Comparison of ENCODE assay signal across 8 mouse cellular contexts in genomic region chr11:33199906-33200763, GRCm38 (mm10). TPM values are rescaled to one million over a fixed set of nuclear protein-coding genes. Genes with fewer than 3 reads are reported as not detected.
A peak's percentile ranks its signal among the peaks of the same experiment; 100 is the strongest.
DNase-seq lines count a peak whose midpoint lies in the region; ATAC-seq lines count a peak whose summit lies in the region.
"Had no signal": no experiment of that assay in that cellular context is flagged by ENCODE, and none has a peak within 500 bp of the region (broad histone marks: within the 10 kb centered on the region; RNA-seq: fewer than 3 reads in every experiment).

No protein-coding gene starts in this region.

- no peak for ATAC-seq in embryonic facial prominence, embryonic 14.5 days (ENCODE audit: low read depth)
- no peak for ATAC-seq in intestine, embryonic 15.5 days
- ATAC-seq in midbrain, embryonic 14.5 days (ENCODE audit: low FRiP score, low TSS enrichment): no peak

- peak; percentile 40 for DNase-seq in thymus, postnatal 4 days
- DNase-seq in thymus, postnatal 0 days (ENCODE audit: low spot score): no peak
- no peak for DNase-seq in embryonic facial prominence, embryonic 14.5 days (ENCODE audit: low spot score)
- peak; percentile 58 for DNase-seq in midbrain, embryonic 14.5 days
- no peak for DNase-seq in thymus, postnatal 10 days (ENCODE audit: low spot score in 2 of 2)
- no peak for DNase-seq in frontal cortex, adult 2 months (ENCODE audit: extremely low spot score in 1 of 2, low spot score in 1 of 2)

- H3K4me1 ChIP-seq in embryonic facial prominence, embryonic 14.5 days (ENCODE audit: control insufficient read depth, insufficient read depth, low read length): peaks cover 18% of the 10 kb centered on the region
- H3K4me1 ChIP-seq in intestine, embryonic 15.5 days (replicated peaks): peaks cover 32% of the 10 kb centered on the region
- peaks cover 20% of the 10 kb centered on the region; the same call in 1 of the 2 replicates for H3K4me1 ChIP-seq in midbrain, embryonic 14.5 days (ENCODE audit: control insufficient read depth, insufficient read depth, low read length)

- H3K4me2 ChIP-seq in embryonic facial prominence, embryonic 14.5 days (ENCODE audit: low read depth, low read length): peak overlapping the region; percentile 59
- peak overlapping the region; percentile 57 for H3K4me2 ChIP-seq in intestine, embryonic 15.5 days (replicated peaks)
- peak overlapping the region; percentile 49 for H3K4me2 ChIP-seq in midbrain, embryonic 14.5 days (ENCODE audit: low read length)

- H3K4me3 ChIP-seq in embryonic facial prominence, embryonic 14.5 days (ENCODE audit: low read depth, low read length): peak overlapping the region; percentile 35
- peak overlapping the region; percentile 30 for H3K4me3 ChIP-seq in intestine, embryonic 15.5 days (replicated peaks)
- H3K4me3 ChIP-seq in midbrain, embryonic 14.5 days (replicated peaks; ENCODE audit: low read depth, low read length): peak overlapping the region; percentile 23

- no peak overlapping the region; the same call in 1 of the 2 replicates for H3K9ac ChIP-seq in embryonic facial prominence, embryonic 14.5 days (ENCODE audit: low read depth, low read length)
- H3K9ac ChIP-seq in intestine, embryonic 15.5 days: no peak overlapping the region
- H3K9ac ChIP-seq in midbrain, embryonic 14.5 days (replicated peaks; ENCODE audit: low read length): no peak overlapping the region

- H3K36me3 ChIP-seq in embryonic facial prominence, embryonic 14.5 days (ENCODE audit: control insufficient read depth, insufficient read depth, low read length): no peaks in the 10 kb centered on the region
- no peaks in the 10 kb centered on the region for H3K36me3 ChIP-seq in intestine, embryonic 15.5 days
- H3K36me3 ChIP-seq in midbrain, embryonic 14.5 days (ENCODE audit: control insufficient read depth, insufficient read depth, low read length): no peaks in the 10 kb centered on the region

- peaks cover 6% of the 10 kb centered on the region for H3K9me3 ChIP-seq in embryonic facial prominence, embryonic 14.5 days (ENCODE audit: control insufficient read depth, low read length)
- no peaks in the 10 kb centered on the region for H3K9me3 ChIP-seq in intestine, embryonic 15.5 days
- 0 out of 2 replicates have a peak, but pooled peaks cover 6% of the 10 kb centered on the region for H3K9me3 ChIP-seq in midbrain, embryonic 14.5 days (ENCODE audit: control insufficient read depth, low read length)

- H3K27ac ChIP-seq in embryonic facial prominence, embryonic 14.5 days (replicated peaks; ENCODE audit: low read depth, low read length): no peak overlapping the region
- no peak overlapping the region for H3K27ac ChIP-seq in intestine, embryonic 15.5 days
- no peak overlapping the region for H3K27ac ChIP-seq in midbrain, embryonic 14.5 days (replicated peaks; ENCODE audit: low read depth, low read length)
- H3K27ac ChIP-seq: macrophage had no signal

- WGBS in embryonic facial prominence, embryonic 14.5 days: 1% methylated on average over 45 of the region's 45 CpGs
- WGBS in intestine, embryonic 15.5 days: 1% methylated on average over 45 of the region's 45 CpGs
- WGBS in midbrain, embryonic 14.5 days: under 1% methylated on average over 45 of the region's 45 CpGs

- peaks cover 99% of the 10 kb centered on the region for H3K27me3 ChIP-seq in embryonic facial prominence, embryonic 14.5 days (replicated peaks; ENCODE audit: control insufficient read depth, insufficient read depth, low read length)
- peaks cover 95% of the 10 kb centered on the region for H3K27me3 ChIP-seq in intestine, embryonic 15.5 days (replicated peaks)
- peaks cover 88% of the 10 kb centered on the region for H3K27me3 ChIP-seq in midbrain, embryonic 14.5 days (ENCODE audit: control insufficient read depth, insufficient read depth, low read length)

RNA-seq across cellular contexts. Expression of gene Tlx3, which starts 3.3 kb away (rescaled TPM):
- not detected in 2 replicates for polyA plus RNA-seq in thymus, postnatal 0 days (2015; fragmentation: Nextera tagmentation; extraction: Ambion mirVana)
- polyA plus RNA-seq in embryonic facial prominence, embryonic 14.5 days (2014; fragmentation: Nextera tagmentation; extraction: Ambion mirVana): 1.8 and 1.9 TPM in 2 replicates
- polyA plus RNA-seq in intestine, embryonic 15.5 days (2015; fragmentation: Nextera tagmentation; extraction: Ambion mirVana): 0.21 and 0.26 TPM in 2 replicates
- 3.3 and 6.2 TPM in 2 replicates for polyA plus RNA-seq in midbrain, embryonic 14.5 days (2014; fragmentation: Nextera tagmentation; extraction: Ambion mirVana)
- polyA plus RNA-seq in frontal cortex, adult 2 months (2012; rRNA removed): not detected in 2 replicates
- polyA plus RNA-seq: macrophage had no signal

RNA-seq across cellular contexts. Expression of gene Npm1, which starts 37.1 kb away (rescaled TPM):
- polyA plus RNA-seq in thymus, postnatal 0 days (2015; fragmentation: Nextera tagmentation; extraction: Ambion mirVana): 905 and 1,035 TPM in 2 replicates
- polyA plus RNA-seq in embryonic facial prominence, embryonic 14.5 days (2014; fragmentation: Nextera tagmentation; extraction: Ambion mirVana): 1,018 and 1,100 TPM in 2 replicates
- 950 and 1,035 TPM in 2 replicates for polyA plus RNA-seq in intestine, embryonic 15.5 days (2015; fragmentation: Nextera tagmentation; extraction: Ambion mirVana)
- 485 and 506 TPM in 2 replicates for polyA plus RNA-seq in midbrain, embryonic 14.5 days (2014; fragmentation: Nextera tagmentation; extraction: Ambion mirVana)
- polyA plus RNA-seq in frontal cortex, adult 2 months (2012; rRNA removed): 229 and 238 TPM in 2 replicates

RNA-seq across cellular contexts. Expression of gene Fgf18, which starts 52.9 kb away (rescaled TPM):
- polyA plus RNA-seq in thymus, postnatal 0 days (2015; fragmentation: Nextera tagmentation; extraction: Ambion mirVana): 0.29 and 0.64 TPM in 2 replicates
- polyA plus RNA-seq in embryonic facial prominence, embryonic 14.5 days (2014; fragmentation: Nextera tagmentation; extraction: Ambion mirVana): 15.3 and 16.0 TPM in 2 replicates
- polyA plus RNA-seq in intestine, embryonic 15.5 days (2015; fragmentation: Nextera tagmentation; extraction: Ambion mirVana): 1.9 and 2.4 TPM in 2 replicates
- polyA plus RNA-seq in midbrain, embryonic 14.5 days (2014; fragmentation: Nextera tagmentation; extraction: Ambion mirVana): 4.7 and 5.5 TPM in 2 replicates
- polyA plus RNA-seq in frontal cortex, adult 2 months (2012; rRNA removed): 0.82 and 0.94 TPM in 2 replicates
- polyA plus RNA-seq: macrophage had no signal

Comparison
In these comparisons a context has a peak if more than half of its experiments do, and no peak if none do; other contexts are left out.
1. DNase-seq: peak in thymus, postnatal 4 days (single experiment) and midbrain, embryonic 14.5 days (single experiment); none in thymus, postnatal 0 days (single experiment), embryonic facial prominence, embryonic 14.5 days (single experiment), thymus, postnatal 10 days (0 of 2) and frontal cortex, adult 2 months (0 of 2).
2. Peak in every context shown above with its lines, with median percentiles within 50 percentile points of each other: H3K4me2 ChIP-seq and H3K4me3 ChIP-seq.